Mouse (Mus musculus): ENCODE results near the gene Raf1. TPM values are rescaled to one million over a fixed set of nuclear protein-coding genes. Genes with fewer than 3 reads are reported as not detected.

The Raf1 gene
- polyA plus RNA-seq, 1 experiment: 106 TPM

GRCm38 (mm10) chr6:115619818-115620217 lies 56.6 kb downstream of the Raf1 start:
- peak; percentile 78 for DNase-seq
- no peaks in the 10 kb centered on the region for H3K27me3 ChIP-seq (replicated peaks; ENCODE audit: control insufficient read depth, insufficient read depth, low read length)
- TF ChIP-seq CTCF (conservative IDR thresholded peaks at IDR 0.05; ENCODE audit: insufficient read depth, insufficient read length, low read depth, low read length): no peak
- no peak for TF ChIP-seq POLR2A (IDR thresholded peaks at IDR 0.05; ENCODE audit: low read depth, low read length)
- H3K4me1 ChIP-seq (ENCODE audit: control insufficient read depth, insufficient read depth, low read length): no peaks in the 10 kb centered on the region
- WGBS: 63% methylated on average over 10 of the region's 10 CpGs
- peaks cover 3% of the 10 kb centered on the region for H3K36me3 ChIP-seq (ENCODE audit: control insufficient read depth, insufficient read depth, low read length)
- H3K4me3 ChIP-seq (ENCODE audit: insufficient read depth, low read depth, low read length): no peak overlapping the region
- H3K27ac ChIP-seq (ENCODE audit: insufficient read depth, low read depth, low read length): no peak overlapping the region

DNA sequence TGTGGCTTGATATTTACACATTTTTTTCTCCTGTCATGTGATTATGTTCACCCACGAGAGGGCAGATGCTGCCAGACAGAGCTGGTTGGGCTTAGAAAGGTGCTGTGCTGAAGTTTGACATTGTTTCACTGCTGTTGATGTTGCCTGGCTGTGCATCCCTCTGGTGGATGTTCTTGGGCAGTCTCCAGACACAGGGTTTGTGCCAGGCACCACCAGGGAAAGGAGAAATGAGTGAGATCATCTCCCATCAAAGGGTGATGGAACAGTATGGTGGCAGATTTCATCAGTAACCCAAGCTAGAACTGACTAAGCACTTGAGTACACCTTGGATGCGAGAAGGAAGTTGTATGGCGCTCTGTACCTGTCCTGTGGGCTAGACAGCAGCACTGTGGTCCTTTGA lies 60.5 kb downstream of the Raf1 start:
- no peaks in the 10 kb centered on the region for H3K4me1 ChIP-seq (ENCODE audit: control insufficient read depth, insufficient read depth, low read length)
- H3K4me3 ChIP-seq (ENCODE audit: insufficient read depth, low read depth, low read length): no peak overlapping the region
- H3K27me3 ChIP-seq (replicated peaks; ENCODE audit: control insufficient read depth, insufficient read depth, low read length): no peaks in the 10 kb centered on the region
- no peak for TF ChIP-seq POLR2A (IDR thresholded peaks at IDR 0.05; ENCODE audit: low read depth, low read length)
- TF ChIP-seq CTCF (conservative IDR thresholded peaks at IDR 0.05; ENCODE audit: insufficient read depth, insufficient read length, low read depth, low read length): no peak; the same call in 1 of the 2 replicates
- peaks cover 2% of the 10 kb centered on the region for H3K36me3 ChIP-seq (ENCODE audit: control insufficient read depth, insufficient read depth, low read length)
- no peak overlapping the region for H3K27ac ChIP-seq (ENCODE audit: insufficient read depth, low read depth, low read length)
- 72% methylated on average over 3 of the region's 3 CpGs for whole genome bisulfite sequencing
- DNase-seq: no peak

GRCm38 (mm10) chr6:115613793-115614192 lies 62.6 kb downstream of the Raf1 start:
- Histone ChIP-seq H3K36me3 (ENCODE audit: control insufficient read depth, insufficient read depth, low read length) (peaks cover 2% of the 10 kb centered on the region), H3K27ac (ENCODE audit: insufficient read depth, low read depth, low read length) (no peak overlapping the region)
- DNase-seq: no peak

DNA sequence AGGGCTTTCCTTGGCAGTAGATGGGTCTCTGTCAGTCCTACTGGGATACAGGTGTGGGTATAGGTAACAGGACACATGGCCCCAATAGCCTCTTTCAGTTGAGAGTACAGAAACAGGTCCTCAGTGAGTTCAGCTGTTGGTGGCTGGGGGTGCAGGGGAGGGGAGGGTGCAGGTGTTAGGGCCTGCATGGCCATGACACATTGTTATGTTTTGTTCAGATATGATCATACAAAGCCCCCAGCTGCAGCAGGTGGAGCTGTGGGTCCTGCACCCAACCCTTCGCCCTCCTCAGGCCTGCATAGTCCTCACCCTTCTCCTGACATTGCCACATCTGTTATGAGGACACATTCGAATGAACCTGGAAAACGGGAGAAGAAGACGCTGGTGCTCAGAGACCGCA lies 66.1 kb downstream of the Raf1 start:
- Histone ChIP-seq H3K36me3 (ENCODE audit: control insufficient read depth, insufficient read depth, low read length) (no peaks in the 10 kb centered on the region; the same call in 1 of the 2 replicates), H3K4me1 (ENCODE audit: control insufficient read depth, insufficient read depth, low read length) (no peaks in the 10 kb centered on the region), H3K27me3 (replicated peaks; ENCODE audit: control insufficient read depth, insufficient read depth, low read length) (no peaks in the 10 kb centered on the region), H3K4me3 (ENCODE audit: insufficient read depth, low read depth, low read length) (no peak overlapping the region), H3K27ac (ENCODE audit: insufficient read depth, low read depth, low read length) (no peak overlapping the region)
- WGBS: 91% methylated on average over 5 of the region's 5 CpGs
- DNase-seq: no peak
- TF ChIP-seq CTCF (conservative IDR thresholded peaks at IDR 0.05; ENCODE audit: insufficient read depth, insufficient read length, low read depth, low read length): no peak
- TF ChIP-seq POLR2A (IDR thresholded peaks at IDR 0.05; ENCODE audit: low read depth, low read length): no peak

More at GRCm38 (mm10) chr6:115613793-115614192, 62.6 kb downstream of the Raf1 start:
- no peak overlapping the region for H3K4me3 ChIP-seq (ENCODE audit: insufficient read depth, low read depth, low read length)
- H3K4me1 ChIP-seq (ENCODE audit: control insufficient read depth, insufficient read depth, low read length): no peaks in the 10 kb centered on the region
- no peaks in the 10 kb centered on the region for H3K27me3 ChIP-seq (replicated peaks; ENCODE audit: control insufficient read depth, insufficient read depth, low read length)
- TF ChIP-seq CTCF (conservative IDR thresholded peaks at IDR 0.05; ENCODE audit: insufficient read depth, insufficient read length, low read depth, low read length) (no peak), POLR2A (IDR thresholded peaks at IDR 0.05; ENCODE audit: low read depth, low read length) (no peak)

- WGBS: 80% methylated on average over 3 of the region's 3 CpGs
- no peaks in the 10 kb centered on the region; the same call in 1 of the 2 replicates for H3K36me3 ChIP-seq (ENCODE audit: control insufficient read depth, insufficient read depth, low read length)
These were observed 67.3 kb downstream of the Raf1 start for GRCm38 (mm10) chr6:115609121-115609520.

DNA sequence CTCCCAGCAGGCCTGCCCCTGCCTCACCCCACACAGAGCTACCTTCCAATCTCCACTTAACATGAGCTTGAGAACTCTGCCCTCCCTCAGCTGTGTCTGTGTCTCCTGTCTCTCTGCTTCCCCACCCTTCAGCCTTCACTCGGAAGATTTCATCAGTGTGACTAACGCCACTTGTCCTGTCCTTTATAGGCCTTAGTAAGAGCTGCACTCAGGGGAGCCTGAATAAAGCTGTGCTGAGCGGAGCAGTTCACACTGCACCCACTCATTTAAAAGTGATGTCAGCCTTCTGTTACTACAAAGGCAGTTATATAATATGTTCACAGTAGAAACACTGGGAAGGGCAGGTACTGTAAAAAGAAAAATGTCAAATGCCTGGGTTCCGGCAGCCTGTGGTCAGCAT lies 69.0 kb downstream of the Raf1 start:
- no peak for DNase-seq
- H3K4me1 ChIP-seq (ENCODE audit: control insufficient read depth, insufficient read depth, low read length): peaks cover 4% of the 10 kb centered on the region; the same call in 1 of the 2 replicates
- H3K36me3 ChIP-seq (ENCODE audit: control insufficient read depth, insufficient read depth, low read length): no peaks in the 10 kb centered on the region
- H3K27ac ChIP-seq (ENCODE audit: insufficient read depth, low read depth, low read length): no peak overlapping the region
- no peaks in the 10 kb centered on the region for H3K27me3 ChIP-seq (replicated peaks; ENCODE audit: control insufficient read depth, insufficient read depth, low read length)
- TF ChIP-seq POLR2A (IDR thresholded peaks at IDR 0.05; ENCODE audit: low read depth, low read length): no peak
- 76% methylated on average over 4 of the region's 4 CpGs for WGBS
- H3K4me3 ChIP-seq (ENCODE audit: insufficient read depth, low read depth, low read length): no peak overlapping the region

More at GRCm38 (mm10) chr6:115609121-115609520, 67.3 kb downstream of the Raf1 start:
- H3K27ac ChIP-seq (ENCODE audit: insufficient read depth, low read depth, low read length): no peak overlapping the region
- no peaks in the 10 kb centered on the region for H3K27me3 ChIP-seq (replicated peaks; ENCODE audit: control insufficient read depth, insufficient read depth, low read length)
- DNase-seq: no peak
- H3K4me3 ChIP-seq (ENCODE audit: insufficient read depth, low read depth, low read length): no peak overlapping the region
- H3K4me1 ChIP-seq (ENCODE audit: control insufficient read depth, insufficient read depth, low read length): no peaks in the 10 kb centered on the region
- TF ChIP-seq CTCF (conservative IDR thresholded peaks at IDR 0.05; ENCODE audit: insufficient read depth, insufficient read length, low read depth, low read length): peak; percentile 51
- no peak for TF ChIP-seq POLR2A (IDR thresholded peaks at IDR 0.05; ENCODE audit: low read depth, low read length)

GRCm38 (mm10) chr6:115606461-115606860 lies 70.0 kb downstream of the Raf1 start:
- H3K4me1 ChIP-seq (ENCODE audit: control insufficient read depth, insufficient read depth, low read length): peaks cover 4% of the 10 kb centered on the region; the same call in 1 of the 2 replicates
- H3K4me3 ChIP-seq (ENCODE audit: insufficient read depth, low read depth, low read length): no peak overlapping the region
- 88% methylated on average over 1 of the region's 1 CpGs for WGBS
- H3K27me3 ChIP-seq (replicated peaks; ENCODE audit: control insufficient read depth, insufficient read depth, low read length): no peaks in the 10 kb centered on the region
- H3K36me3 ChIP-seq (ENCODE audit: control insufficient read depth, insufficient read depth, low read length): no peaks in the 10 kb centered on the region
- DNase-seq: no peak
- no peak overlapping the region for H3K27ac ChIP-seq (ENCODE audit: insufficient read depth, low read depth, low read length)
- TF ChIP-seq CTCF (conservative IDR thresholded peaks at IDR 0.05; ENCODE audit: insufficient read depth, insufficient read length, low read depth, low read length): no peak
- TF ChIP-seq POLR2A (IDR thresholded peaks at IDR 0.05; ENCODE audit: low read depth, low read length): no peak
